Mouse (Mus musculus): Measurements from ENCODE around the gene Bri3. TPM values are rescaled to one million over a fixed set of nuclear protein-coding genes. Genes with fewer than 3 reads are reported as not detected.

Gene Bri3
- polyA plus RNA-seq, 1 experiment from 2014 or later, result 118 TPM

DNA sequence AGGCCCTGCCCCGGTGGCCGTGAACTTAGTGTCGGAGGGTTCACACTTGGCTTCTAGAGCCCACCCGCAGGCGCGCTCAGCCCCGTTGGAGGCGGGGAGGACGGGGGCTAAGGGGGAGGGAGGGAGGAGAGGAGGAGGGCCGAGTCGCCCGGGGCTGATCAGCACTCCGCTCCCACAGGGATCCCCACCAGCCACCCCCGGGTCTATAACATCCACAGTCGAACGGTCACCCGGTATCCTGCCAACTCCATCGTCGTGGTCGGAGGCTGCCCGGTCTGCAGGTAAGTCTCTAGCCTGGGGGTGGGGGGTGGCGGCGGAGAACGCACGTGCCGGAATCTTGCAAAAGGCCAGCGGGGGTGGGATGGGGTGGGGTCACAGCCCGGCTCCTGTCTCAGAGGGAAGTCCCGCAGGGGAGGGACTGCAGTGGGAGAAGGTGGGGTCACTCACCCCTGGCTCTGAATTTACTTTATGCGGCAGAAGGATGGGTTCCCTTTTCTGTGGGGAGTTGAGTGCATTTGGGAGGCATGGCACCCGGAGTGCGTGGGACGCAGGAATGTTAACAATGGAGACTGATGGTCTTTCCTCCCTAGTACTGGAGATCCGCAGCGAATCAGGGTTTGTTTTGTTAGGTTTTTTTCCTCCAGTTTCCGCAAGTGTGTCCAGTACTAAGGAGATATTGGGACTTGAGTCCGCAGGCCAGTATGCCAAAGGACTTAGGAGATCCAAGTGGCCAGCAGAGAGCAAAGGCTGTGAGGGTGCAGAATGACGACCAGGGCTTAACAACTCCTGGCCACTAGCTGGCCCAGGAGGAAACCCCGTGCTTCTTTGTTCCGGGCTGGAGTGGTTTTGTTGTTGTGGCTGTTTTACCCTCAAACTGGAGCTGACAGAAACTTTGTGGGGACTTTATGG, 11.6 kb downstream of the Bri3 start:
- 0% methylated on average over 34 of the region's 40 CpGs for WGBS
- Histone ChIP-seq H3K9me3 (ENCODE audit: control insufficient read depth, low read length) (no peaks in the 10 kb centered on the region), H3K9ac (ENCODE audit: low read length) (peak overlapping the region; percentile 94), H3K36me3 (ENCODE audit: control insufficient read depth, insufficient read depth, low read length) (peaks cover 19% of the 10 kb centered on the region), H3K4me3 (ENCODE audit: low read depth, low read length) (peak overlapping the region; percentile 91), H3K4me1 (replicated peaks; ENCODE audit: control insufficient read depth, insufficient read depth, low read length) (peaks cover 39% of the 10 kb centered on the region), H3K4me2 (ENCODE audit: low read length) (peak overlapping the region; percentile 92), H3K27me3 (replicated peaks; ENCODE audit: control insufficient read depth, insufficient read depth, low read length) (no peaks in the 10 kb centered on the region), H3K27ac (ENCODE audit: low read depth) (peak overlapping the region; percentile 93)
- DNase-seq (ENCODE audit: low spot score) (peak; percentile 85), ATAC-seq (replicated peaks; ENCODE audit: low FRiP score, low TSS enrichment, low read depth) (peak; percentile 50)

GRCm38 (mm10) chr5:144256541-144256870, 12.3 kb downstream of the Bri3 start:
- WGBS, result 9% methylated on average over 7 of the region's 7 CpGs
- Histone ChIP-seq H3K9me3 (ENCODE audit: control insufficient read depth, low read length) (no peaks in the 10 kb centered on the region), H3K27me3 (replicated peaks; ENCODE audit: control insufficient read depth, insufficient read depth, low read length) (no peaks in the 10 kb centered on the region), H3K4me2 (ENCODE audit: low read length) (peak overlapping the region; percentile 92), H3K9ac (ENCODE audit: low read length) (peak overlapping the region; percentile 94), H3K27ac (ENCODE audit: low read depth) (peak overlapping the region; percentile 93), H3K36me3 (ENCODE audit: control insufficient read depth, insufficient read depth, low read length) (peaks cover 22% of the 10 kb centered on the region), H3K4me3 (ENCODE audit: low read depth, low read length) (peak overlapping the region; percentile 91), H3K4me1 (replicated peaks; ENCODE audit: control insufficient read depth, insufficient read depth, low read length) (peaks cover 39% of the 10 kb centered on the region)
- DNase-seq (ENCODE audit: low spot score) (no peak), ATAC-seq (replicated peaks; ENCODE audit: low FRiP score, low TSS enrichment, low read depth) (no peak)

DNA sequence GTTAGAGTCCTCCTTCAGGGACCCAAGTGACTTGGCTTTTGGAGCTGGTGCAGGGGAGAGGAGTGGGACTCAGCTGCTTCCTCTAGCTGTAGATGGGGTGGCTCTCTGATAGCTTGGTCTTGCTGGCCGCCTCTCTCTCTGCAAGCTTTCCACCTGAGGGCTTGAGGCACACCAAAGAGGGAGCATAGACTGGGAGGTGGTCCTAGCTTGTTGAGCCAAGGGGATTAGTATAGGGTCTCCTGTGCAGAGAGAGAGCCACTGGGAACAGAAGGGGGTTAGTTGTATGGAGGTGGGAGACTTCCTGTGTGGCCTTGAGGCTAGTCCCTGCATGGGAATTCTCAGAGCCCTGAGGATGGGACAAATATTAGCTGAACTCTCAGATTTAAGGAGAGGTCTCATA, 12.7 kb downstream of the Bri3 start:
- H3K9ac ChIP-seq (ENCODE audit: low read length), result peak overlapping the region; percentile 94
- H3K9me3 ChIP-seq (ENCODE audit: control insufficient read depth, low read length), result no peaks in the 10 kb centered on the region
- WGBS, result 29% methylated on average over 1 of the region's 1 CpGs
- H3K27ac ChIP-seq (ENCODE audit: low read depth), result peak overlapping the region; percentile 93; the same call in 1 of the 2 replicates
- ATAC-seq (replicated peaks; ENCODE audit: low FRiP score, low TSS enrichment, low read depth) (no peak), DNase-seq (ENCODE audit: low spot score) (no peak)
- peaks cover 39% of the 10 kb centered on the region for H3K4me1 ChIP-seq (replicated peaks; ENCODE audit: control insufficient read depth, insufficient read depth, low read length)
- H3K27me3 ChIP-seq (replicated peaks; ENCODE audit: control insufficient read depth, insufficient read depth, low read length), result no peaks in the 10 kb centered on the region
- peak overlapping the region; percentile 91 for H3K4me3 ChIP-seq (ENCODE audit: low read depth, low read length)
- peaks cover 25% of the 10 kb centered on the region for H3K36me3 ChIP-seq (ENCODE audit: control insufficient read depth, insufficient read depth, low read length)
- peak overlapping the region; percentile 92 for H3K4me2 ChIP-seq (ENCODE audit: low read length)

DNA sequence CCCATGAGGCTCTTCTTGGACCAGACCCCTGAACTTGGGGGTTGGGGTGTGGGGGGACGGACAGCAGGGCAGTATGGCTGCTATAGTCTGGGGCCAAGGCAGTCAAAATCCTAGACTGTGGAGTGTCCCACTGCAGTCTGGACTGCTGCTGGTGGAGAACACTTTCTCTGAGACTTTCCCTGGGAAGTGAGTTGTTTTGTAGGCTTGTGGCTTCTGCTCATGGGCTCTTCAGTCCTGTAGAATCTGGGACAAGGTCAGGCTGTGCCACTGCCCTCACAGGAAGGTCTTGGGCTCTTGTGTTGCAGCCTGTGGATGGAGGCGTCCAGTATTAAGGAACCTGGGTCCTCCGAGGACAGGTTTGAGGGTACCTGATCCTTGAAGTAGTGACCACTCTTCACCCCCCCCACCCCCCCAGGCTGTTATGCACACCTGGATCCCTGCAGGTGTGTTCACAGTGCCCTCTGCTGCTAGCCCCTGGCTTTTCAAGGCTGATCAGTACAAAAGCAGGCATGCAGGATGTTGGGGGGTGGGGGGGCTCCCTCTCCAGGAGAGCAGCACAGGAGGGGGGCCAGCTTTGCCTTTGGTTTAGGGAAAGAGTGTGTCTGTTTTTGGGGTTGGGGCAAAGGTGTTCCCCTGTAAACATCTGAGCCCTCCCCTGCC, 13.3 kb downstream of the Bri3 start:
- Histone ChIP-seq H3K4me1 (replicated peaks; ENCODE audit: control insufficient read depth, insufficient read depth, low read length) (peaks cover 39% of the 10 kb centered on the region), H3K4me3 (ENCODE audit: low read depth, low read length) (peak overlapping the region; percentile 91; the same call in 1 of the 2 replicates), H3K9me3 (ENCODE audit: control insufficient read depth, low read length) (no peaks in the 10 kb centered on the region), H3K36me3 (ENCODE audit: control insufficient read depth, insufficient read depth, low read length) (peaks cover 25% of the 10 kb centered on the region), H3K27me3 (replicated peaks; ENCODE audit: control insufficient read depth, insufficient read depth, low read length) (no peaks in the 10 kb centered on the region), H3K4me2 (ENCODE audit: low read length) (peak overlapping the region; percentile 92), H3K9ac (ENCODE audit: low read length) (0 out of 2 replicates have a peak overlapping the region, but pooled peaks have one; percentile 13), H3K27ac (ENCODE audit: low read depth) (no peak overlapping the region)
- WGBS, result 74% methylated on average over 3 of the region's 3 CpGs
- DNase-seq (ENCODE audit: low spot score) (no peak), ATAC-seq (replicated peaks; ENCODE audit: low FRiP score, low TSS enrichment, low read depth) (no peak)

GRCm38 (mm10) chr5:144258131-144258611, 13.9 kb downstream of the Bri3 start:
- Histone ChIP-seq H3K4me1 (replicated peaks; ENCODE audit: control insufficient read depth, insufficient read depth, low read length) (peaks cover 39% of the 10 kb centered on the region), H3K27ac (ENCODE audit: low read depth) (no peak overlapping the region), H3K4me2 (ENCODE audit: low read length) (peak overlapping the region; percentile 92), H3K27me3 (replicated peaks; ENCODE audit: control insufficient read depth, insufficient read depth, low read length) (no peaks in the 10 kb centered on the region), H3K9me3 (ENCODE audit: control insufficient read depth, low read length) (no peaks in the 10 kb centered on the region), H3K4me3 (ENCODE audit: low read depth, low read length) (peak overlapping the region; percentile 20; the same call in 1 of the 2 replicates), H3K36me3 (ENCODE audit: control insufficient read depth, insufficient read depth, low read length) (peaks cover 29% of the 10 kb centered on the region), H3K9ac (ENCODE audit: low read length) (peak overlapping the region; percentile 22; the same call in 1 of the 2 replicates)
- no peak for ATAC-seq (replicated peaks; ENCODE audit: low FRiP score, low TSS enrichment, low read depth)
- no peak for DNase-seq (ENCODE audit: low spot score)
- 27% methylated on average over 14 of the region's 14 CpGs for WGBS

- Histone ChIP-seq H3K4me2 (ENCODE audit: low read length) (peak overlapping the region; percentile 92), H3K9me3 (ENCODE audit: control insufficient read depth, low read length) (no peaks in the 10 kb centered on the region), H3K4me3 (ENCODE audit: low read depth, low read length) (0 out of 2 replicates have a peak overlapping the region, but pooled peaks have one; percentile 20), H3K9ac (ENCODE audit: low read length) (0 out of 2 replicates have a peak overlapping the region, but pooled peaks have one; percentile 22), H3K27me3 (replicated peaks; ENCODE audit: control insufficient read depth, insufficient read depth, low read length) (no peaks in the 10 kb centered on the region), H3K4me1 (replicated peaks; ENCODE audit: control insufficient read depth, insufficient read depth, low read length) (peaks cover 39% of the 10 kb centered on the region), H3K36me3 (ENCODE audit: control insufficient read depth, insufficient read depth, low read length) (peaks cover 30% of the 10 kb centered on the region), H3K27ac (ENCODE audit: low read depth) (no peak overlapping the region)
- 21% methylated on average over 2 of the region's 2 CpGs for WGBS
- DNase-seq (ENCODE audit: low spot score), result no peak
- ATAC-seq (replicated peaks; ENCODE audit: low FRiP score, low TSS enrichment, low read depth), result no peak
Measured at GRCm38 (mm10) chr5:144258687-144259086, 14.4 kb downstream of the Bri3 start.

DNA sequence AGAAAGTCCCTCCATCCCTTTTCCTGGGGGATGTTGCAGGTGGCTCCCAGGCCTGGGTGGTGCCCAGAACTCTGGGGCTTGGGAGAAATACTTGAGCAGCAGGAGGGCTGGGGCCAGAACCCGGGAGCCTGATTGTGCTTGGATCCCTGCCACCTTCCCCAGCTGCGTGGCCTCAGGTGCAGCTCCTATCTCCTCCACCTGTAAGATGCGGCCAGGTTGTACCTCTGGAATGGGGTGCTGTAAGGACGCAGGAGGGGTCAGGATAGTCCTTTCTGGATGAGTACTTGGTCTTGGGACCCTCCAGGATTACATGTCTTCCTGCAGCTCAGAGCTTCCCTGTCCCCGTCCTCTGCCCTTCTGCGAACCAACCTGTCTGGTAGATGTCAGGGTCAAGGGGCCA, 15.0 kb downstream of the Bri3 start:
- Histone ChIP-seq H3K4me1 (replicated peaks; ENCODE audit: control insufficient read depth, insufficient read depth, low read length) (peaks cover 39% of the 10 kb centered on the region), H3K36me3 (ENCODE audit: control insufficient read depth, insufficient read depth, low read length) (peaks cover 32% of the 10 kb centered on the region), H3K4me3 (ENCODE audit: low read depth, low read length) (no peak overlapping the region), H3K27me3 (replicated peaks; ENCODE audit: control insufficient read depth, insufficient read depth, low read length) (no peaks in the 10 kb centered on the region), H3K4me2 (ENCODE audit: low read length) (no peak overlapping the region), H3K9ac (ENCODE audit: low read length) (no peak overlapping the region), H3K27ac (ENCODE audit: low read depth) (no peak overlapping the region), H3K9me3 (ENCODE audit: control insufficient read depth, low read length) (no peaks in the 10 kb centered on the region)
- DNase-seq (ENCODE audit: low spot score) (no peak), ATAC-seq (replicated peaks; ENCODE audit: low FRiP score, low TSS enrichment, low read depth) (no peak)
- WGBS, result 80% methylated on average over 6 of the region's 6 CpGs

DNA sequence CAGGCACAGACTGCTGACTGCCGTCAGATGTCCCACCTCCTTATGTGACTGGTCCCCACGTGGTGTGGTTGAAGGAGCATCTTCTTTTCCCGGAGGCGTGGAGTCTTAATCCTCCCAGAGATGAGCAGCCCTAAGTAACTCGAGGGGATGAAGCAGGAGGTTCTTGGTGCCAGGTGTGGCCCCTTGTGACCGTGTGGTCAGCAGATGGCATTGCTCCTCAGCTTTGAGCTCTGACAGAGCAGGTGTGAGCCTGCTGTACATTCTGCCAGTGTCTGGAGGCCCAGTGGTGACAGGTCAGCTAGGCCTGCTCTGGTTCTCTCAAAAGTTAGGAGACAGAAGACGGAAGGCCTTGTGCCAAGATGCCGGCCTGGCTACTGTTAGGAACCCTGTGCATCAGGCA, 16.2 kb downstream of the Bri3 start:
- H3K4me1 ChIP-seq (replicated peaks; ENCODE audit: control insufficient read depth, insufficient read depth, low read length), result peaks cover 33% of the 10 kb centered on the region
- H3K9me3 ChIP-seq (ENCODE audit: control insufficient read depth, low read length), result no peaks in the 10 kb centered on the region
- no peak overlapping the region for H3K27ac ChIP-seq (ENCODE audit: low read depth)
- no peak for ATAC-seq (replicated peaks; ENCODE audit: low FRiP score, low TSS enrichment, low read depth)
- no peak overlapping the region for H3K4me3 ChIP-seq (ENCODE audit: low read depth, low read length)
- DNase-seq (ENCODE audit: low spot score), result no peak
- no peaks in the 10 kb centered on the region for H3K27me3 ChIP-seq (replicated peaks; ENCODE audit: control insufficient read depth, insufficient read depth, low read length)
- no peak overlapping the region for H3K9ac ChIP-seq (ENCODE audit: low read length)
- H3K4me2 ChIP-seq (ENCODE audit: low read length), result no peak overlapping the region
- 85% methylated on average over 8 of the region's 8 CpGs for WGBS
- peaks cover 43% of the 10 kb centered on the region for H3K36me3 ChIP-seq (ENCODE audit: control insufficient read depth, insufficient read depth, low read length)

All from intestine, embryonic 14.5 days (tissue).